Mouse (Mus musculus): ENCODE data around the gene Tmem151b. TPM values are rescaled to one million over a fixed set of nuclear protein-coding genes. Genes with fewer than 3 reads are reported as not detected.

Tmem151b gene
- 1.2 and 1.4 TPM in 2 replicates for polyA plus RNA-seq (2015; fragmentation: Nextera tagmentation; extraction: Ambion mirVana)

DNA sequence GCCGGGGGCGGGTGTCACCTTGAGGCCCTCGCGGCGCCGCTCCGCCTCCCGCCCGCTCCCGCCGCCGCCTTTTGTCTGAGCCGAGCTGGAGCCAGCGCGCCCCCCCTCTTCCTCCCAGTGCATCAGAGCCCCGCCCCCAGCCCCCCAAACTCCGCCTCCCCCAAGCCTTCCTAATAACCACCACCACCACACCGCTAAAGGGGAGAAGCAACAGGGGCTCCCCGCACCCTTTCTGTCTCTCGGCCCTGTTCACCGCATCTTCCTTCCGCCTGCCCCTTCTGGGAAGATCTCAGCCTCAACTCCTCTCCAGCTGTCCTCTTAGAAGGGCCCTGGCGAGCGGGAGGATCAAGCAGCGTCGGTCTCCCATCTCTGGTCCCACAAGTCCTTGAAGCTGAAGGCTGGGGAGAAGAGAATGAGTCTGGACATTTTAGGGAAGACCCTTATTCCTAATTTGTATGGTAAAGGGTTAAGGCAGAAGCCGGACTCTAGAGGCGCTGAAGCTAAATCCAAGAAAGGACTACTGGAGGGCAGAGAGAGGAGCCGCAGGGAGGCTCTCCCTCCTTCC lies at the start of gene Tmem151b:
Gene Tmem151b (minus strand): TSS at position 61 of the 565 bp plus-strand sequence.
- no peaks in the 10 kb centered on the region for H3K9me3 ChIP-seq (ENCODE audit: control insufficient read depth, low read length)
- peaks cover 23% of the 10 kb centered on the region for H3K4me1 ChIP-seq (replicated peaks; ENCODE audit: control insufficient read depth, insufficient read depth, low read length)
- peak within 1 kb of the TSS; percentile 100 for H3K4me2 ChIP-seq (ENCODE audit: low read depth, low read length)
- no peak within 1 kb of the TSS for H3K27ac ChIP-seq (ENCODE audit: low read length)
- ATAC-seq (ENCODE audit: low read depth): peak; percentile 32; the same call in 1 of the 2 replicates
- WGBS: 0% methylated on average over 14 of the region's 29 CpGs
- H3K36me3 ChIP-seq (ENCODE audit: control insufficient read depth, insufficient read depth, low read length): no peaks in the 10 kb centered on the region
- peak within 1 kb of the TSS; percentile 58 for H3K4me3 ChIP-seq (ENCODE audit: low read length)
- H3K9ac ChIP-seq (ENCODE audit: low read length): peak within 1 kb of the TSS; percentile 63
- peaks cover 55% of the 10 kb centered on the region for H3K27me3 ChIP-seq (ENCODE audit: control insufficient read depth, insufficient read depth, low read depth, low read length)

DNA sequence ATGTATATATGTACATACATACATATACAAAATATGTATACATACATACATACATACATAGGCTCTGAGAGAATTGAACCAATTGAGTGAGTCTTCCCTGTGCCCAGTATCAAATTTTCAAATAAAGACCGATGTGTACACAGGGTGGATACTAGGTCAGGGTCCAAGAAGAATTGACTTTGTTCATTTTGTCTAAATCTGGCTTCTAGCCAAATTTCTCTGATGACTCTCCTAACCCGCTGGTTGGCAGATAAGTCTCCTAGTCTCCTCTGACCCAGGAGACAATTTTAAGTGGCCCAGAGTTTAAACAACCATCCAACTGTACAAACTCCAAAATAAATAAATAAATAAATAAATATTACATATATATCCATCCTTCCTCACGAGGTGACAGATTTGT lies 49.4 kb upstream of the Tmem151b start:
- peak overlapping the region; percentile 61; the same call in 1 of the 2 replicates for H3K9ac ChIP-seq (ENCODE audit: low read length)
- peak overlapping the region; percentile 71 for H3K4me2 ChIP-seq (ENCODE audit: low read depth, low read length)
- H3K4me3 ChIP-seq (ENCODE audit: low read length): peak overlapping the region; percentile 44
- WGBS: 29% methylated on average over 3 of the region's 3 CpGs
- H3K9me3 ChIP-seq (ENCODE audit: control insufficient read depth, low read length): no peaks in the 10 kb centered on the region
- H3K4me1 ChIP-seq (replicated peaks; ENCODE audit: control insufficient read depth, insufficient read depth, low read length): peaks cover 37% of the 10 kb centered on the region
- no peak for ATAC-seq (ENCODE audit: low read depth)
- no peak overlapping the region for H3K27ac ChIP-seq (ENCODE audit: low read length)
- no peaks in the 10 kb centered on the region for H3K36me3 ChIP-seq (ENCODE audit: control insufficient read depth, insufficient read depth, low read length)
- H3K27me3 ChIP-seq (ENCODE audit: control insufficient read depth, insufficient read depth, low read depth, low read length): 0 out of 2 replicates have a peak, but pooled peaks cover 2% of the 10 kb centered on the region

DNA sequence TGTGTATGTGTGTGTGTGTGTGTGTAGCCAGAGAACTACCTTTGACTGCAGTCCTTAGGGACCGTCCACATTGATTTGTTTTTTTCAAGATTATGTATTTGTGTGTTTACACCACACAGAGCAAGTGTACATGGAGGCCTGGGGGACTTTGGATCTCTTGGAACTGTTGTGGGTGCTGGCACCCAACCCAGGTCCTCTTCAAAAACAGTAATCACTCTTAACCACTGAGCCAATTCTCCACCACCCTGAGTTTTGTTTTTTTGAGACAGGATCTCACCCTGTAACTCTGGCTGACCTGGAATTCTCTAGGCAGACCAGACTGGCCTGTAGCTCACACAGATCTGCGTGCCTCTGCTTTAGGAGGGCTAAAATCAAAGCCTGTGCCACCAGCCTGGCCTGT lies 48.9 kb upstream of the Tmem151b start:
- Histone ChIP-seq H3K9me3 (ENCODE audit: control insufficient read depth, low read length) (no peaks in the 10 kb centered on the region), H3K27ac (ENCODE audit: low read length) (no peak overlapping the region), H3K4me1 (replicated peaks; ENCODE audit: control insufficient read depth, insufficient read depth, low read length) (peaks cover 39% of the 10 kb centered on the region), H3K27me3 (ENCODE audit: control insufficient read depth, insufficient read depth, low read depth, low read length) (0 out of 2 replicates have a peak, but pooled peaks cover 2% of the 10 kb centered on the region), H3K9ac (ENCODE audit: low read length) (no peak overlapping the region), H3K4me2 (ENCODE audit: low read depth, low read length) (no peak overlapping the region), H3K36me3 (ENCODE audit: control insufficient read depth, insufficient read depth, low read length) (no peaks in the 10 kb centered on the region), H3K4me3 (ENCODE audit: low read length) (no peak overlapping the region)
- no peak for ATAC-seq (ENCODE audit: low read depth)
- 89% methylated on average over 2 of the region's 2 CpGs for WGBS

DNA sequence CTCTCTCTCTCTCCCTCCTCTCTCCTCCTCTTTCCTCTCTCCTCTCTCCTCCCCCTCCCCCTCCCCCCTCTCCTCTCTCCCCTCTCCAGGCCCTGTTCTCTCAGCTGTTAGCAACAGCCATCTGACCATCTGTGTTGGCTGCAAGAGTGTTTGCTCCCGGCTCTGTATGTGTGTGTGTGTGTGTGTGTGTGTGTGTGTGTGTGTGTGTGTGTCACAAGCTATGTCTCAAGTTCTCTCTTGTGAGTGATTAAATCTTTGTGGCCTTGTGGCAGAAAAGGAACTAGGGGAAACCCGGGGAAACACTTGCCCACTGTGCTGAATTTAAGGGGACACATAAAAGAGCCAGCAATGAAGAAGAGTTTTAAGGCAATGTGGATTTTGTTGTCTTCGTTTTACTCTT lies 48.3 kb upstream of the Tmem151b start:
- 0 out of 2 replicates have a peak, but pooled peaks cover 2% of the 10 kb centered on the region for H3K27me3 ChIP-seq (ENCODE audit: control insufficient read depth, insufficient read depth, low read depth, low read length)
- H3K9ac ChIP-seq (ENCODE audit: low read length): no peak overlapping the region
- H3K27ac ChIP-seq (ENCODE audit: low read length): no peak overlapping the region
- H3K36me3 ChIP-seq (ENCODE audit: control insufficient read depth, insufficient read depth, low read length): no peaks in the 10 kb centered on the region
- peak; percentile 27; the same call in 1 of the 2 replicates for ATAC-seq (ENCODE audit: low read depth)
- no peak overlapping the region for H3K4me2 ChIP-seq (ENCODE audit: low read depth, low read length)
- H3K9me3 ChIP-seq (ENCODE audit: control insufficient read depth, low read length): no peaks in the 10 kb centered on the region
- H3K4me3 ChIP-seq (ENCODE audit: low read length): no peak overlapping the region
- WGBS: 27% methylated on average over 3 of the region's 3 CpGs
- peaks cover 45% of the 10 kb centered on the region for H3K4me1 ChIP-seq (replicated peaks; ENCODE audit: control insufficient read depth, insufficient read depth, low read length)

- H3K9ac ChIP-seq (ENCODE audit: low read length): no peak overlapping the region
- no peaks in the 10 kb centered on the region for H3K9me3 ChIP-seq (ENCODE audit: control insufficient read depth, low read length)
- H3K27ac ChIP-seq (ENCODE audit: low read length): peak overlapping the region; percentile 15; the same call in 1 of the 2 replicates
- peaks cover 53% of the 10 kb centered on the region for H3K4me1 ChIP-seq (replicated peaks; ENCODE audit: control insufficient read depth, insufficient read depth, low read length)
- no peak overlapping the region for H3K4me3 ChIP-seq (ENCODE audit: low read length)
- H3K36me3 ChIP-seq (ENCODE audit: control insufficient read depth, insufficient read depth, low read length): no peaks in the 10 kb centered on the region
- no peak overlapping the region for H3K4me2 ChIP-seq (ENCODE audit: low read depth, low read length)
- peak; percentile 44 for ATAC-seq (ENCODE audit: low read depth)
- 36% methylated on average over 11 of the region's 11 CpGs for WGBS
- no peaks in the 10 kb centered on the region for H3K27me3 ChIP-seq (ENCODE audit: control insufficient read depth, insufficient read depth, low read depth, low read length)
Measured at GRCm38 (mm10) chr17:45596631-45597396, 47.3 kb upstream of the Tmem151b start.

- Histone ChIP-seq H3K9me3 (ENCODE audit: control insufficient read depth, low read length) (no peaks in the 10 kb centered on the region), H3K27ac (ENCODE audit: low read length) (peak overlapping the region; percentile 15; the same call in 1 of the 2 replicates), H3K9ac (ENCODE audit: low read length) (peak overlapping the region; percentile 85), H3K4me1 (replicated peaks; ENCODE audit: control insufficient read depth, insufficient read depth, low read length) (peaks cover 55% of the 10 kb centered on the region), H3K27me3 (ENCODE audit: control insufficient read depth, insufficient read depth, low read depth, low read length) (no peaks in the 10 kb centered on the region), H3K4me2 (ENCODE audit: low read depth, low read length) (peak overlapping the region; percentile 99), H3K36me3 (ENCODE audit: control insufficient read depth, insufficient read depth, low read length) (no peaks in the 10 kb centered on the region), H3K4me3 (ENCODE audit: low read length) (peak overlapping the region; percentile 73)
- WGBS: 11% methylated on average over 23 of the region's 23 CpGs
- peak; percentile 16 for ATAC-seq (ENCODE audit: low read depth)
Measured at GRCm38 (mm10) chr17:45595736-45596390, 46.4 kb upstream of the Tmem151b start.

GRCm38 (mm10) chr17:45594881-45595735 lies 45.6 kb upstream of the Tmem151b start:
- ATAC-seq (ENCODE audit: low read depth): peak; percentile 80
- Histone ChIP-seq H3K9me3 (ENCODE audit: control insufficient read depth, low read length) (no peaks in the 10 kb centered on the region), H3K4me1 (replicated peaks; ENCODE audit: control insufficient read depth, insufficient read depth, low read length) (peaks cover 56% of the 10 kb centered on the region), H3K4me3 (ENCODE audit: low read length) (peak overlapping the region; percentile 73), H3K27ac (ENCODE audit: low read length) (no peak overlapping the region; the same call in 1 of the 2 replicates), H3K4me2 (ENCODE audit: low read depth, low read length) (peak overlapping the region; percentile 99), H3K27me3 (ENCODE audit: control insufficient read depth, insufficient read depth, low read depth, low read length) (no peaks in the 10 kb centered on the region), H3K9ac (ENCODE audit: low read length) (peak overlapping the region; percentile 85), H3K36me3 (ENCODE audit: control insufficient read depth, insufficient read depth, low read length) (no peaks in the 10 kb centered on the region)
- under 1% methylated on average over 57 of the region's 58 CpGs for WGBS

- peak overlapping the region; percentile 99 for H3K4me2 ChIP-seq (ENCODE audit: low read depth, low read length)
- H3K27me3 ChIP-seq (ENCODE audit: control insufficient read depth, insufficient read depth, low read depth, low read length): no peaks in the 10 kb centered on the region
Measured at GRCm38 (mm10) chr17:45594195-45594594, 44.7 kb upstream of the Tmem151b start.

More at GRCm38 (mm10) chr17:45594195-45594594, 44.7 kb upstream of the Tmem151b start:
- H3K36me3 ChIP-seq (ENCODE audit: control insufficient read depth, insufficient read depth, low read length): no peaks in the 10 kb centered on the region
- 43% methylated on average over 8 of the region's 8 CpGs for WGBS
- no peak overlapping the region for H3K27ac ChIP-seq (ENCODE audit: low read length)
- H3K9me3 ChIP-seq (ENCODE audit: control insufficient read depth, low read length): no peaks in the 10 kb centered on the region
- H3K4me1 ChIP-seq (replicated peaks; ENCODE audit: control insufficient read depth, insufficient read depth, low read length): peaks cover 50% of the 10 kb centered on the region
- H3K4me3 ChIP-seq (ENCODE audit: low read length): peak overlapping the region; percentile 73
- ATAC-seq (ENCODE audit: low read depth): no peak
- H3K9ac ChIP-seq (ENCODE audit: low read length): peak overlapping the region; percentile 85
